Mouse (Mus musculus) thymus, postnatal 4 days (tissue): Measurements from ENCODE around the gene D17H6S53E.
"Not testable (repeated sequence)": the region's sequence is repeated elsewhere in the genome, so short reads cannot be mapped to it uniquely, and the experiment has no call there.

ENCODE experiments used
- DNase-seq: peaks from one replicate; pipeline ENCODE4 v3.0.0; 2021

D17H6S53E gene

GRCm38 (mm10) chr17:35102299-35102698 lies 23.9 kb upstream of the D17H6S53E start:
- DNase-seq, result no peak

GRCm38 (mm10) chr17:35103221-35103690 lies 22.9 kb upstream of the D17H6S53E start:
- DNase-seq, result no peak

- no peak for DNase-seq
These were observed 22.1 kb upstream of the D17H6S53E start for GRCm38 (mm10) chr17:35104079-35104478.

- DNase-seq, result no peak
These were observed 21.4 kb upstream of the D17H6S53E start for GRCm38 (mm10) chr17:35104754-35105153.

GRCm38 (mm10) chr17:35105740-35106389 lies 20.3 kb upstream of the D17H6S53E start:
- peak; percentile 68 for DNase-seq

- no peak for DNase-seq
These were observed 19.7 kb upstream of the D17H6S53E start for GRCm38 (mm10) chr17:35106522-35106921.

GRCm38 (mm10) chr17:35108097-35108496 lies 18.1 kb upstream of the D17H6S53E start, which contains the start of gene Ly6g5c:
TSS of gene Ly6g5c (plus strand) at chr17:35108279.
- DNase-seq, result no peak

GRCm38 (mm10) chr17:35111774-35112173 lies 14.4 kb upstream of the D17H6S53E start:
- DNase-seq, result no peak

GRCm38 (mm10) chr17:35115046-35116019 lies 10.8 kb upstream of the D17H6S53E start, which contains the start of gene Ly6g5b:
TSS of gene Ly6g5b (minus strand) at chr17:35115428.
- DNase-seq, result peak; percentile 77

- DNase-seq, result no peak
These were observed 5.4 kb upstream of the D17H6S53E start for GRCm38 (mm10) chr17:35120745-35121142.

- DNase-seq, result peak; percentile 98
These were observed 4.9 kb upstream of the D17H6S53E start, which contains the start of gene Gpank1 for GRCm38 (mm10) chr17:35121143-35121799. TSS of gene Gpank1 (plus strand) at chr17:35121455.

GRCm38 (mm10) chr17:35121871-35122303 lies 4.3 kb upstream of the D17H6S53E start, which contains the start of gene Csnk2b:
TSS of gene Csnk2b (minus strand) at chr17:35122053.
- DNase-seq, result peak; percentile 67

- not testable (repeated sequence) for DNase-seq
These were observed 2.9 kb upstream of the D17H6S53E start for GRCm38 (mm10) chr17:35123287-35123686.

GRCm38 (mm10) chr17:35124261-35124896 lies 1.8 kb upstream of the D17H6S53E start:
- not testable (repeated sequence) for DNase-seq

- no peak for DNase-seq
These were observed 1.1 kb upstream of the D17H6S53E start for GRCm38 (mm10) chr17:35125081-35125480.

GRCm38 (mm10) chr17:35125578-35125977 lies 595 bp upstream of the D17H6S53E start:
- no peak for DNase-seq

GRCm38 (mm10) chr17:35127017-35127416 lies 844 bp downstream of the D17H6S53E start:
- no peak for DNase-seq

- DNase-seq, result no peak
These were observed 2.8 kb downstream of the D17H6S53E start for GRCm38 (mm10) chr17:35128996-35129395.

GRCm38 (mm10) chr17:35131038-35131437 lies 4.9 kb downstream of the D17H6S53E start:
- DNase-seq, result no peak

- DNase-seq, result no peak
These were observed 5.5 kb downstream of the D17H6S53E start, which contains the start of gene Apom for GRCm38 (mm10) chr17:35131500-35132173. TSS of gene Apom (minus strand) at chr17:35132050.

GRCm38 (mm10) chr17:35132174-35132560 lies 6.0 kb downstream of the D17H6S53E start:
- DNase-seq, result no peak

- no peak for DNase-seq
These were observed 7.3 kb downstream of the D17H6S53E start for GRCm38 (mm10) chr17:35133517-35133916.
